Mouse (Mus musculus) forebrain, embryonic 16.5 days (tissue): Measurements from ENCODE around the gene Pgam1. TPM values are rescaled to one million over a fixed set of nuclear protein-coding genes. Genes with fewer than 3 reads are reported as not detected.
"Not testable (repeated sequence)": the region's sequence is repeated elsewhere in the genome, so short reads cannot be mapped to it uniquely, and the experiment has no call there.

Source experiments
- ATAC-seq: fragments of 200-750 bp; cut with Nextera tagmentation; 2 replicates; pipeline ENCODE4 v1.8.0; 2017; ENCODE audit warnings: mild to moderate bottlenecking, moderate library complexity
- H3K27ac ChIP-seq: fragments of 300-500 bp; sonication (generic); 2 replicates; pipeline ENCODE4 v1.5.1; 2014; ENCODE audit warnings: low read length, control low read depth
- H3K27me3 ChIP-seq: fragments of 300-500 bp; sonication (generic); replicated peaks from 2 replicates; pipeline ENCODE4 v1.6.1; 2014; ENCODE audit warnings: low read length; ENCODE audit not compliant: control insufficient read depth, insufficient read depth
- H3K36me3 ChIP-seq: fragments of 300-500 bp; sonication (generic); 2 replicates; pipeline ENCODE4 v1.6.1; 2014; ENCODE audit not compliant: control insufficient read depth, insufficient read depth
- H3K4me1 ChIP-seq: fragments of 300-500 bp; sonication (generic); replicated peaks from 2 replicates; pipeline ENCODE4 v1.6.1; 2014; ENCODE audit warnings: low read length; ENCODE audit not compliant: control insufficient read depth, insufficient read depth
- H3K4me2 ChIP-seq: fragments of 300-500 bp; sonication (generic); 2 replicates; pipeline ENCODE4 v1.6.1; 2014; ENCODE audit warnings: mild to moderate bottlenecking, low read length, control low read depth
- H3K4me3 ChIP-seq: fragments of 300-500 bp; sonication (generic); replicated peaks from 2 replicates; pipeline ENCODE4 v1.5.1; 2014; ENCODE audit warnings: mild to moderate bottlenecking, low read length, control low read depth
- H3K9ac ChIP-seq: fragments of 300-500 bp; sonication (generic); replicated peaks from 2 replicates; pipeline ENCODE4 v1.6.1; 2014; ENCODE audit warnings: low read depth, low read length, control low read depth
- H3K9me3 ChIP-seq: fragments of 300-500 bp; sonication (generic); 2 replicates; pipeline ENCODE4 v1.6.1; 2016; ENCODE audit warnings: low read length; ENCODE audit not compliant: control insufficient read depth
- WGBS: fragments of 180-500 bp; shearing (Covaris S2); extraction: QIAGEN DNeasy Blood & Tissue Kit; methylation state at CpG from one replicate; pipeline ENCODE4 v1.1.7; 2014; 5-methylcytosine and 5-hydroxymethylcytosine counted together
- polyA plus RNA-seq: library from polyadenylated mRNA; unstranded; fragments of >200 nt; fragmentation: Nextera tagmentation; extraction: Ambion mirVana; gene quantifications from 2 replicates; pipeline ENCODE4 v1.2.1, GENCODE M21; 2015

Gene Pgam1
- polyA plus RNA-seq, 1 experiment from 2014 or later: 488 TPM

GRCm38 (mm10) chr19:41906311-41907078 is 5.2 kb upstream of the Pgam1 start:
- H3K4me1 ChIP-seq: no peaks in the 10 kb centered on the region
- H3K4me3 ChIP-seq: no peak overlapping the region
- WGBS: 67% methylated on average over 6 of the region's 6 CpGs

DNA sequence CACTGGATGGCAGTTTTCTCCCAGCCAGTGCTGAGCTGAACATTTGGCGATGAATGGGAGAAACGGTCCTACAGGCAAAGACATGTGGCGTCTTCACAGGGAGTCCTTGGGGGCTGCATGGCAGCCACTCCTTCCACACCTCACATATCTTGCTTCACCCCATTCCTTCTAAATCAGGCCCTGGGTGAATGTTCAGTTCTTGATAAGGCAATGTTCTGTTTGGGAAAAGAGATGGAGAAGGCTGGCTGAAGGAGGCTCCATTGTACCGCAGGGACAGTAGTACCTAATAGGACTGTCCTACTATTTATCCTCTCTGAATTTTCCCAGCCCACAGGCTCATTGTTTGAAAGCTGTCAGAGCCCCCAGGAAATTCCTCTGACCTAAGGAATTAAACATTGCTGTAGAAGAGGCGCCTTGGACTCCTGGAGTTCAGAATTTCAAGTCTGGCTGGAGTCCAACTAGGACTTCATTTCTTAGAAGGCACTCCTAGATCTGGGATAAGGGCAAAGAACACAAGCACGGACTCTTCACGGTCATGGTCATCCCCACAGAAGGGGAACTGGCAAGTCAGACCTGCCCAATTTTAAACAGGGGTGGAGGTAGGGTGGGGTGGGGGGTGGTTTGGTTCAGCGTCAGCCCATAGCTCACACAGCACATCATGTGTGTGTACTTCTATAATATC is 4.5 kb upstream of the Pgam1 start:
- ATAC-seq: no peak
- Histone ChIP-seq H3K27ac (no peak overlapping the region), H3K4me1 (no peaks in the 10 kb centered on the region), H3K9me3 (no peaks in the 10 kb centered on the region), H3K4me3 (no peak overlapping the region), H3K9ac (no peak overlapping the region), H3K27me3 (no peaks in the 10 kb centered on the region), H3K4me2 (no peak overlapping the region), H3K36me3 (no peaks in the 10 kb centered on the region)
- 57% methylated on average over 8 of the region's 8 CpGs for WGBS

More at GRCm38 (mm10) chr19:41906311-41907078, 5.2 kb upstream of the Pgam1 start:
- Histone ChIP-seq H3K9ac (no peak overlapping the region), H3K36me3 (no peaks in the 10 kb centered on the region), H3K27ac (no peak overlapping the region), H3K27me3 (no peaks in the 10 kb centered on the region), H3K9me3 (no peaks in the 10 kb centered on the region), H3K4me2 (no peak overlapping the region)
- no peak for ATAC-seq

- Histone ChIP-seq H3K27me3 (no peaks in the 10 kb centered on the region), H3K36me3 (no peaks in the 10 kb centered on the region), H3K4me1 (peaks cover 12% of the 10 kb centered on the region), H3K9me3 (no peaks in the 10 kb centered on the region), H3K4me2 (no peak overlapping the region), H3K9ac (no peak overlapping the region), H3K4me3 (no peak overlapping the region), H3K27ac (no peak overlapping the region)
- 93% methylated on average over 3 of the region's 3 CpGs for WGBS
- no peak for ATAC-seq
Measured at GRCm38 (mm10) chr19:41908736-41909135, 3.0 kb upstream of the Pgam1 start.

DNA sequence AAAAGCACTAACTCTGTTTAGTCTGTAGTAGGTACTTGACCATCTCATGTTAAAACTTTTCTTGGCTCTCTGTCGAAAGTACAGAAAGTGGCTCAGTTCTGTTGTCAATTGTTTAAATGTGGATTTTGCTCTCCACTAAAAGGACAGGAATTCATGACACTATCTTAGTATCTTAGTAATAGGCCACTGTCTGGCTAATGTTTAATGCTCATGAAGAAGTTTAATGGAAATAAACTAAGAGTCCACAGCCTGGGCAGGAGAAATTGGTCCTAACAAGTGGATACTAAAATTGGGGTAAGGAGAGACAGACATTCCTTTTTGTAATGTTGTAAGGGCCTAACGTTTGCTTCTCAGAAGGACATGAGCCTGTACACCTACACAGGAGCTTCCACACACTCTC is 1.3 kb upstream of the Pgam1 start:
- Histone ChIP-seq H3K9me3 (no peaks in the 10 kb centered on the region), H3K4me1 (peaks cover 19% of the 10 kb centered on the region), H3K36me3 (no peaks in the 10 kb centered on the region), H3K4me3 (no peak overlapping the region), H3K27ac (no peak overlapping the region), H3K9ac (no peak overlapping the region), H3K4me2 (no peak overlapping the region), H3K27me3 (no peaks in the 10 kb centered on the region)
- ATAC-seq: no peak
- 88% methylated on average over 2 of the region's 2 CpGs for WGBS

- H3K27me3 ChIP-seq: no peaks in the 10 kb centered on the region
- H3K9ac ChIP-seq: peak overlapping the region; percentile 85
- peak overlapping the region; percentile 98 for H3K4me3 ChIP-seq
- WGBS: under 1% methylated on average over 50 of the region's 53 CpGs
- H3K4me1 ChIP-seq: peaks cover 19% of the 10 kb centered on the region
- H3K36me3 ChIP-seq: peaks cover 9% of the 10 kb centered on the region
- H3K27ac ChIP-seq: peak overlapping the region; percentile 80
- ATAC-seq: peak; percentile 79
- H3K4me2 ChIP-seq: peak overlapping the region; percentile 75
- no peaks in the 10 kb centered on the region for H3K9me3 ChIP-seq
Measured at GRCm38 (mm10) chr19:41912121-41913080, 678 bp downstream of the Pgam1 start.

GRCm38 (mm10) chr19:41913774-41914591 is 2.3 kb downstream of the Pgam1 start:
- 34% methylated on average over 6 of the region's 6 CpGs for WGBS
- Histone ChIP-seq H3K9me3 (no peaks in the 10 kb centered on the region), H3K4me2 (peak overlapping the region; percentile 75), H3K4me3 (peak overlapping the region; percentile 98), H3K36me3 (peaks cover 14% of the 10 kb centered on the region), H3K27ac (no peak overlapping the region), H3K27me3 (no peaks in the 10 kb centered on the region), H3K9ac (peak overlapping the region; percentile 33), H3K4me1 (peaks cover 19% of the 10 kb centered on the region)
- no peak for ATAC-seq

GRCm38 (mm10) chr19:41914592-41914882 is 2.8 kb downstream of the Pgam1 start:
- peaks cover 19% of the 10 kb centered on the region for H3K4me1 ChIP-seq
- not testable (repeated sequence) for H3K4me2 ChIP-seq, H3K27ac ChIP-seq, ATAC-seq, H3K9ac ChIP-seq, H3K27me3 ChIP-seq, H3K9me3 ChIP-seq, H3K4me3 ChIP-seq
- peaks cover 19% of the 10 kb centered on the region for H3K36me3 ChIP-seq

DNA sequence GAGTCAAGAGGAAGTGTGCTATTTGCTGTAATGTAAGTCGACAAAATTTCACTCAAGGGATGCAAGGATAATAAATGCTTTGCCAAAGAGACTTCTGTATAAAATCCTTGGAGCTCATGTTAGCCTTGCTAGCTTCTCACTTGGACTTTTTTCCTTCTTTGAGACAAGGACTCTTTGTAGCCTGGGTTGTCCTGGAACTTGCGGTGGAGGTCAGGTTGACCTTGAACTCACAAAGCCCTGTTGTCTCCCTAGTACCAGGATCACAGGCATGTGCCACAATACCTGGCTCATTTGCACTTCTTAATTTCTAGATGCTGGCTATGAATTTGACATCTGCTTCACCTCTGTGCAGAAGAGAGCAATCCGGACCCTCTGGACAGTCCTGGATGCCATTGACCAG is 3.6 kb downstream of the Pgam1 start:
- no peak for ATAC-seq
- Histone ChIP-seq H3K4me1 (peaks cover 19% of the 10 kb centered on the region), H3K9ac (no peak overlapping the region), H3K9me3 (no peaks in the 10 kb centered on the region), H3K4me2 (no peak overlapping the region), H3K27ac (no peak overlapping the region), H3K4me3 (no peak overlapping the region), H3K27me3 (no peaks in the 10 kb centered on the region), H3K36me3 (peaks cover 21% of the 10 kb centered on the region)
- WGBS: 95% methylated on average over 3 of the region's 3 CpGs
